Mouse (Mus musculus): ENCODE measurements around the gene Ntsr2. TPM values are rescaled to one million over a fixed set of nuclear protein-coding genes. Genes with fewer than 3 reads are reported as not detected.

Ntsr2 gene
- total and polyA plus RNA-seq, 2 experiments from 2014 or later = 0.38 to 0.79 TPM

- Histone ChIP-seq H3K27me3 (ENCODE audit: control insufficient read depth, insufficient read depth, low read length) (no peaks in the 10 kb centered on the region), H3K27ac (ENCODE audit: low read depth) (no peak overlapping the region)
- no peak for DNase-seq (ENCODE audit: low spot score)
These were observed 13.1 kb upstream of the Ntsr2 start for GRCm38 (mm10) chr12:16640075-16640474.

DNA sequence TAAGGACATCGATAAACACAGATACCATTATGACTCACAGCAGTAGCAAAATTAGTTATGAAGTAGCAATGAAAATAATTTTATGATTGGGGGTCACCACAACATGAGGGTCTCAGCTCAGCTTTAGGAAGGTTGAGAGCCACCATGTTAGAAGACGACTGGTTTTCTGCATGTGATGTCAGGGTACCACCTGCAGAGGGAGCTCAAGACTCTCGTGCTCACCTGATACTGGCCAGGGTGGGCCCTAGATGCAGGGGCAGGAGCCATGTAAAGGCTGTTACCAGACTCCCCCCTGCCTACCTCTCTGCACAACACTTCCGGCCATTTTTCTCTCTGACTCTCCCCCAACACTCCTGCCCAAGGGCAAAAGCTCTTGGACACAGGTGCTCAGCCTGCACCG is 11.2 kb upstream of the Ntsr2 start:
- H3K4me2 ChIP-seq (ENCODE audit: low read depth, low read length) = no peak overlapping the region
- WGBS = 67% methylated on average over 5 of the region's 5 CpGs
- H3K27ac ChIP-seq (ENCODE audit: low read depth) = no peak overlapping the region
- DNase-seq (ENCODE audit: low spot score) (no peak), ATAC-seq (ENCODE audit: insufficient read depth, low read depth) (no peak)
- H3K27me3 ChIP-seq (ENCODE audit: control insufficient read depth, insufficient read depth, low read length) = no peaks in the 10 kb centered on the region
- TF ChIP-seq EP300 (IDR thresholded peaks at IDR 0.05; ENCODE audit: low read depth) = no peak
- peak; percentile 41 for TF ChIP-seq CTCF (IDR thresholded peaks at IDR 0.05; ENCODE audit: low read depth)
- peaks cover 47% of the 10 kb centered on the region for H3K4me1 ChIP-seq (ENCODE audit: control insufficient read depth, insufficient read depth)
- H3K9me3 ChIP-seq (replicated peaks; ENCODE audit: control insufficient read depth, low read length) = no peaks in the 10 kb centered on the region
- no peak overlapping the region for H3K4me3 ChIP-seq (ENCODE audit: low read depth, low read length)
- no peaks in the 10 kb centered on the region for H3K36me3 ChIP-seq (replicated peaks; ENCODE audit: control insufficient read depth, insufficient read depth, low read length)
- no peak overlapping the region for H3K9ac ChIP-seq (replicated peaks; ENCODE audit: low read depth, low read length)

More at GRCm38 (mm10) chr12:16640075-16640474, 13.1 kb upstream of the Ntsr2 start:
- H3K9me3 ChIP-seq (replicated peaks; ENCODE audit: control insufficient read depth, low read length) = no peaks in the 10 kb centered on the region
- no peak overlapping the region for H3K4me3 ChIP-seq (ENCODE audit: low read depth, low read length)
- no peak for ATAC-seq (ENCODE audit: insufficient read depth, low read depth)
- no peak for TF ChIP-seq EP300 (IDR thresholded peaks at IDR 0.05; ENCODE audit: low read depth)
- TF ChIP-seq CTCF (IDR thresholded peaks at IDR 0.05; ENCODE audit: low read depth) = no peak
- no peak overlapping the region for H3K9ac ChIP-seq (replicated peaks; ENCODE audit: low read depth, low read length)
- H3K4me2 ChIP-seq (ENCODE audit: low read depth, low read length) = no peak overlapping the region
- 85% methylated on average over 6 of the region's 6 CpGs for WGBS
- no peaks in the 10 kb centered on the region for H3K36me3 ChIP-seq (replicated peaks; ENCODE audit: control insufficient read depth, insufficient read depth, low read length)
- peaks cover 37% of the 10 kb centered on the region for H3K4me1 ChIP-seq (ENCODE audit: control insufficient read depth, insufficient read depth)

GRCm38 (mm10) chr12:16643508-16644345 is 9.5 kb upstream of the Ntsr2 start:
- H3K4me1 ChIP-seq (ENCODE audit: control insufficient read depth, insufficient read depth) = peaks cover 44% of the 10 kb centered on the region
- H3K9me3 ChIP-seq (replicated peaks; ENCODE audit: control insufficient read depth, low read length) = no peaks in the 10 kb centered on the region
- H3K27ac ChIP-seq (ENCODE audit: low read depth) = peak overlapping the region; percentile 84
- no peaks in the 10 kb centered on the region for H3K36me3 ChIP-seq (replicated peaks; ENCODE audit: control insufficient read depth, insufficient read depth, low read length)
- H3K4me2 ChIP-seq (ENCODE audit: low read depth, low read length) = no peak overlapping the region
- H3K9ac ChIP-seq (replicated peaks; ENCODE audit: low read depth, low read length) = 0 out of 2 replicates have a peak overlapping the region, but pooled peaks have one; percentile 15
- DNase-seq (ENCODE audit: low spot score) (peak; percentile 76), ATAC-seq (ENCODE audit: insufficient read depth, low read depth) (peak; percentile 72)
- TF ChIP-seq EP300 (IDR thresholded peaks at IDR 0.05; ENCODE audit: low read depth) (no peak), CTCF (IDR thresholded peaks at IDR 0.05; ENCODE audit: low read depth) (no peak)
- 28% methylated on average over 12 of the region's 12 CpGs for WGBS
- no peaks in the 10 kb centered on the region for H3K27me3 ChIP-seq (ENCODE audit: control insufficient read depth, insufficient read depth, low read length)
- H3K4me3 ChIP-seq (ENCODE audit: low read depth, low read length) = no peak overlapping the region

DNA sequence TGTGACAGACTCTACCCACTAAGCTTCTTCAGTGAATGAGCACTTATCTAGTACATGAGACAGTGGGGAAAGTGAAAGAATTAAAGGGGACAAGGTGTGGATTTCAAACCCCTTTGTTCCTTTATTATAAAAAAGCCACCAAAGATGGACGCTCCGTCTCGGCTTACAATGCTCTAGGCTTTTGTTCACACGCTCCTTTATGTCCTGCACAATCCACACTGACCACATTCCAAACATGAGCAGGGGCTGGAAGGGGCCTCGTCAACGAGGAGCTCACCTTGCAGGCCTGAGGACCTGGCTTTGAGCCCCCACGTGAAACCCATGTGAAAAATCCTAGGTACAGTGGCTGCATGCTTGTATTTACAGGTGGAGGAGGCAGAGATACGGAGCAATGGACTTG is 8.5 kb upstream of the Ntsr2 start:
- Histone ChIP-seq H3K4me1 (ENCODE audit: control insufficient read depth, insufficient read depth) (peaks cover 43% of the 10 kb centered on the region), H3K27me3 (ENCODE audit: control insufficient read depth, insufficient read depth, low read length) (no peaks in the 10 kb centered on the region), H3K9ac (replicated peaks; ENCODE audit: low read depth, low read length) (no peak overlapping the region), H3K4me2 (ENCODE audit: low read depth, low read length) (no peak overlapping the region), H3K36me3 (replicated peaks; ENCODE audit: control insufficient read depth, insufficient read depth, low read length) (no peaks in the 10 kb centered on the region), H3K4me3 (ENCODE audit: low read depth, low read length) (no peak overlapping the region), H3K9me3 (replicated peaks; ENCODE audit: control insufficient read depth, low read length) (no peaks in the 10 kb centered on the region), H3K27ac (ENCODE audit: low read depth) (peak overlapping the region; percentile 84; the same call in 1 of the 2 replicates)
- ATAC-seq (ENCODE audit: insufficient read depth, low read depth) (no peak), DNase-seq (ENCODE audit: low spot score) (no peak)
- WGBS = 65% methylated on average over 8 of the region's 8 CpGs
- no peak for TF ChIP-seq EP300 (IDR thresholded peaks at IDR 0.05; ENCODE audit: low read depth)
- TF ChIP-seq CTCF (IDR thresholded peaks at IDR 0.05; ENCODE audit: low read depth) = no peak

- ATAC-seq (ENCODE audit: insufficient read depth, low read depth) = no peak
- Histone ChIP-seq H3K4me3 (ENCODE audit: low read depth, low read length) (no peak overlapping the region), H3K36me3 (replicated peaks; ENCODE audit: control insufficient read depth, insufficient read depth, low read length) (no peaks in the 10 kb centered on the region), H3K27me3 (ENCODE audit: control insufficient read depth, insufficient read depth, low read length) (no peaks in the 10 kb centered on the region), H3K9me3 (replicated peaks; ENCODE audit: control insufficient read depth, low read length) (no peaks in the 10 kb centered on the region), H3K4me2 (ENCODE audit: low read depth, low read length) (no peak overlapping the region), H3K27ac (ENCODE audit: low read depth) (no peak overlapping the region), H3K4me1 (ENCODE audit: control insufficient read depth, insufficient read depth) (peaks cover 40% of the 10 kb centered on the region), H3K9ac (replicated peaks; ENCODE audit: low read depth, low read length) (no peak overlapping the region)
- WGBS = 35% methylated on average over 9 of the region's 9 CpGs
- no peak for DNase-seq (ENCODE audit: low spot score)
- TF ChIP-seq CTCF (IDR thresholded peaks at IDR 0.05; ENCODE audit: low read depth) (no peak), EP300 (IDR thresholded peaks at IDR 0.05; ENCODE audit: low read depth) (no peak)
These were observed 6.3 kb upstream of the Ntsr2 start for GRCm38 (mm10) chr12:16646780-16647409.

Data from heart, postnatal 0 days (tissue).